Mouse (Mus musculus) lung, embryonic 14.5 days (tissue): ENCODE results near the gene Nav1. TPM values are rescaled to one million over a fixed set of nuclear protein-coding genes. Genes with fewer than 3 reads are reported as not detected.

Source experiments
- ATAC-seq: fragments of 200-750 bp; cut with Nextera tagmentation; 2 replicates; pipeline ENCODE4 v1.8.0; 2017; ENCODE audit warnings: mild to moderate bottlenecking, moderate TSS enrichment, moderate library complexity; ENCODE audit not compliant: insufficient read depth
- DNase-seq: peaks from one replicate; pipeline ENCODE4 v3.0.0-alpha.2; 2015
- H3K27ac ChIP-seq: fragments of 300-500 bp; sonication (generic); 2 replicates; pipeline ENCODE4 v1.5.1; 2014; ENCODE audit warnings: low read depth, mild to moderate bottlenecking, moderate library complexity
- H3K27me3 ChIP-seq: fragments of 300-500 bp; sonication (generic); 2 replicates; pipeline ENCODE4 v1.6.1; 2014; ENCODE audit warnings: low read length, control low read depth; ENCODE audit not compliant: insufficient read depth
- H3K36me3 ChIP-seq: fragments of 300-500 bp; sonication (generic); 2 replicates; pipeline ENCODE4 v1.6.1; 2014; ENCODE audit warnings: control low read depth; ENCODE audit not compliant: insufficient read depth
- H3K4me1 ChIP-seq: fragments of 300-500 bp; sonication (generic); 2 replicates; pipeline ENCODE4 v1.6.1; 2014; ENCODE audit warnings: antibody characterized with exemption, control low read depth; ENCODE audit not compliant: insufficient read depth
- H3K4me2 ChIP-seq: fragments of 300-500 bp; sonication (generic); 2 replicates; pipeline ENCODE4 v1.6.1; 2014; ENCODE audit warnings: mild to moderate bottlenecking
- H3K4me3 ChIP-seq: fragments of 300-500 bp; sonication (generic); 2 replicates; pipeline ENCODE4 v1.5.1; 2014; ENCODE audit warnings: low read depth, low read length
- H3K9ac ChIP-seq: fragments of 300-500 bp; sonication (generic); 2 replicates; pipeline ENCODE4 v1.6.1; 2014
- H3K9me3 ChIP-seq: fragments of 300-500 bp; sonication (generic); 2 replicates; pipeline ENCODE4 v1.6.1; 2016; ENCODE audit warnings: low read depth, low read length, control low read depth
- CTCF ChIP-seq: IDR thresholded peaks from 2 replicates; pipeline ENCODE4 v1.5.1; 2016; ENCODE audit warnings: antibody characterized with exemption, low read depth
- WGBS: fragments of 180-500 bp; shearing (Covaris S2); extraction: QIAGEN DNeasy Blood & Tissue Kit; methylation state at CpG from one replicate; pipeline ENCODE4 v1.1.7; 2014; 5-methylcytosine and 5-hydroxymethylcytosine counted together
- polyA plus RNA-seq: library from polyadenylated mRNA; unstranded; fragments of >200 nt; fragmentation: Nextera tagmentation; extraction: Ambion mirVana; gene quantifications from 2 replicates; pipeline ENCODE4 v1.2.1, GENCODE M21; 2014

Nav1 gene
- polyA plus RNA-seq, 1 experiment from 2014 or later, result 21.7 TPM

- ATAC-seq, result peak; percentile 73; the same call in 1 of the 2 replicates
- 14% methylated on average over 7 of the region's 7 CpGs for WGBS
- Histone ChIP-seq H3K36me3 (no peaks in the 10 kb centered on the region), H3K27me3 (no peaks in the 10 kb centered on the region), H3K4me1 (peaks cover 3% of the 10 kb centered on the region; the same call in 1 of the 2 replicates), H3K9ac (no peak overlapping the region), H3K4me3 (no peak overlapping the region), H3K9me3 (no peaks in the 10 kb centered on the region), H3K27ac (peak overlapping the region; percentile 48; the same call in 1 of the 2 replicates), H3K4me2 (no peak overlapping the region)
- TF ChIP-seq CTCF, result no peak
- peak; percentile 63 for DNase-seq
Measured at GRCm38 (mm10) chr1:135619932-135620391, 12.9 kb upstream of the Nav1 start.

- ATAC-seq (no peak), DNase-seq (no peak)
- no peaks in the 10 kb centered on the region for H3K27me3 ChIP-seq
- no peaks in the 10 kb centered on the region for H3K36me3 ChIP-seq
- H3K27ac ChIP-seq, result no peak overlapping the region
- no peaks in the 10 kb centered on the region for H3K9me3 ChIP-seq
- WGBS, result 53% methylated on average over 7 of the region's 7 CpGs
- no peak overlapping the region for H3K4me2 ChIP-seq
- H3K4me3 ChIP-seq, result no peak overlapping the region
- no peak overlapping the region for H3K9ac ChIP-seq
- TF ChIP-seq CTCF, result no peak
- H3K4me1 ChIP-seq, result peaks cover 3% of the 10 kb centered on the region; the same call in 1 of the 2 replicates
Measured at GRCm38 (mm10) chr1:135619130-135619529, 12.0 kb upstream of the Nav1 start.

- no peaks in the 10 kb centered on the region for H3K9me3 ChIP-seq
- no peaks in the 10 kb centered on the region for H3K27me3 ChIP-seq
- no peak overlapping the region for H3K27ac ChIP-seq
- no peak overlapping the region for H3K9ac ChIP-seq
- no peak for TF ChIP-seq CTCF
- peaks cover 3% of the 10 kb centered on the region; the same call in 1 of the 2 replicates for H3K4me1 ChIP-seq
- H3K4me3 ChIP-seq, result no peak overlapping the region
- H3K36me3 ChIP-seq, result no peaks in the 10 kb centered on the region
- H3K4me2 ChIP-seq, result no peak overlapping the region
- WGBS, result 76% methylated on average over 3 of the region's 3 CpGs
- DNase-seq (no peak), ATAC-seq (no peak)
Measured at GRCm38 (mm10) chr1:135617344-135617743, 10.2 kb upstream of the Nav1 start.

- H3K9me3 ChIP-seq, result no peaks in the 10 kb centered on the region
- H3K27me3 ChIP-seq, result no peaks in the 10 kb centered on the region
- peak; percentile 56; the same call in 1 of the 2 replicates for ATAC-seq
- no peak overlapping the region for H3K4me3 ChIP-seq
- DNase-seq, result peak; percentile 94
- H3K4me1 ChIP-seq, result peaks cover 3% of the 10 kb centered on the region; the same call in 1 of the 2 replicates
- H3K27ac ChIP-seq, result no peak overlapping the region
- no peak for TF ChIP-seq CTCF
- H3K9ac ChIP-seq, result no peak overlapping the region
- WGBS, result 17% methylated on average over 20 of the region's 20 CpGs
- no peak overlapping the region for H3K4me2 ChIP-seq
- no peaks in the 10 kb centered on the region for H3K36me3 ChIP-seq
Measured at GRCm38 (mm10) chr1:135615715-135616641, 8.9 kb upstream of the Nav1 start.

- H3K9ac ChIP-seq, result no peak overlapping the region
- 89% methylated on average over 4 of the region's 4 CpGs for WGBS
- TF ChIP-seq CTCF, result no peak
- no peaks in the 10 kb centered on the region for H3K27me3 ChIP-seq
- H3K36me3 ChIP-seq, result 0 out of 2 replicates have a peak, but pooled peaks cover 4% of the 10 kb centered on the region
- H3K9me3 ChIP-seq, result no peaks in the 10 kb centered on the region
- H3K4me3 ChIP-seq, result no peak overlapping the region
- no peaks in the 10 kb centered on the region for H3K4me1 ChIP-seq
- H3K27ac ChIP-seq, result no peak overlapping the region
- ATAC-seq (no peak), DNase-seq (no peak)
- no peak overlapping the region for H3K4me2 ChIP-seq
Measured at GRCm38 (mm10) chr1:135609621-135610020, 2.5 kb upstream of the Nav1 start.

- H3K9me3 ChIP-seq, result no peaks in the 10 kb centered on the region
- no peak for TF ChIP-seq CTCF
- H3K27ac ChIP-seq, result no peak overlapping the region
- no peak overlapping the region for H3K4me2 ChIP-seq
- H3K4me3 ChIP-seq, result no peak overlapping the region
- DNase-seq, result no peak
- no peaks in the 10 kb centered on the region for H3K4me1 ChIP-seq
- ATAC-seq, result no peak
- H3K9ac ChIP-seq, result no peak overlapping the region
- no peaks in the 10 kb centered on the region for H3K27me3 ChIP-seq
- H3K36me3 ChIP-seq, result 0 out of 2 replicates have a peak, but pooled peaks cover 7% of the 10 kb centered on the region
- 89% methylated on average over 12 of the region's 12 CpGs for WGBS
Measured at GRCm38 (mm10) chr1:135606355-135607015, 610 bp downstream of the Nav1 start.

GRCm38 (mm10) chr1:135605530-135605929, 1.6 kb downstream of the Nav1 start:
- Histone ChIP-seq H3K9me3 (no peaks in the 10 kb centered on the region), H3K27ac (no peak overlapping the region)

More at GRCm38 (mm10) chr1:135605530-135605929, 1.6 kb downstream of the Nav1 start:
- Histone ChIP-seq H3K9ac (no peak overlapping the region), H3K36me3 (0 out of 2 replicates have a peak, but pooled peaks cover 7% of the 10 kb centered on the region), H3K4me1 (no peaks in the 10 kb centered on the region), H3K4me2 (no peak overlapping the region), H3K27me3 (no peaks in the 10 kb centered on the region), H3K4me3 (no peak overlapping the region)
- whole genome bisulfite sequencing, result 55% methylated on average over 5 of the region's 5 CpGs
- ATAC-seq (no peak), DNase-seq (peak; percentile 15)
- TF ChIP-seq CTCF, result no peak
